16 mouse cellular contexts compared by ENCODE assay signal in genomic region chr5:135906846-135907245, GRCm38 (mm10). TPM values are rescaled to one million over a fixed set of nuclear protein-coding genes. Genes with fewer than 3 reads are reported as not detected.
A peak's percentile ranks its signal among the peaks of the same experiment; 100 is the strongest.
DNase-seq lines count a peak whose midpoint lies in the region; ATAC-seq and TF ChIP-seq lines count a peak whose summit lies in the region.
"Had no signal": no experiment of that assay in that cellular context is flagged by ENCODE, and none has a peak within 500 bp of the region (broad histone marks: within the 10 kb centered on the region; RNA-seq: fewer than 3 reads in every experiment).

No protein-coding gene starts in this region.

- no peaks in the 10 kb centered on the region for H3K9me3 ChIP-seq in heart, embryonic 13.5 days
- no peaks in the 10 kb centered on the region for H3K9me3 ChIP-seq in lung, embryonic 14.5 days (ENCODE audit: low read depth, low read length)
- no peaks in the 10 kb centered on the region for H3K9me3 ChIP-seq in lung, postnatal 0 days (ENCODE audit: low read length)
- no peaks in the 10 kb centered on the region for H3K9me3 ChIP-seq in midbrain, embryonic 13.5 days
- H3K9me3 ChIP-seq: G1E; limb, embryonic 13.5 days; neural tube, embryonic 15.5 days had no signal

- no peak overlapping the region for H3K9ac ChIP-seq in heart, embryonic 13.5 days
- no peak overlapping the region for H3K9ac ChIP-seq in lung, embryonic 14.5 days
- no peak overlapping the region for H3K9ac ChIP-seq in lung, postnatal 0 days (replicated peaks; ENCODE audit: low read depth)
- no peak overlapping the region for H3K9ac ChIP-seq in midbrain, embryonic 13.5 days (replicated peaks)
- H3K9ac ChIP-seq: limb, embryonic 13.5 days; neural tube, embryonic 15.5 days had no signal

- no peak for TF ChIP-seq CTCF in lung, embryonic 14.5 days (IDR thresholded peaks at IDR 0.05; ENCODE audit: low read depth)
- no peak for TF ChIP-seq CTCF in lung, postnatal 0 days (IDR thresholded peaks at IDR 0.05)

- H3K4me1 ChIP-seq in heart, embryonic 13.5 days, result peaks cover 58% of the 10 kb centered on the region
- H3K4me1 ChIP-seq in lung, embryonic 14.5 days (ENCODE audit: insufficient read depth), result no peaks in the 10 kb centered on the region
- H3K4me1 ChIP-seq in lung, postnatal 0 days (ENCODE audit: insufficient read depth, low read depth, low read length), result peaks cover 7% of the 10 kb centered on the region
- peaks cover 40% of the 10 kb centered on the region for H3K4me1 ChIP-seq in midbrain, embryonic 13.5 days (replicated peaks)

- 0 out of 2 replicates have a peak overlapping the region, but pooled peaks have one; percentile 12 for H3K27ac ChIP-seq in heart, embryonic 13.5 days (replicated peaks)
- no peak overlapping the region for H3K27ac ChIP-seq in lung, embryonic 14.5 days (ENCODE audit: low read depth)
- peak overlapping the region; percentile 82 for H3K27ac ChIP-seq in lung, postnatal 0 days (ENCODE audit: low read length)
- H3K27ac ChIP-seq in midbrain, embryonic 13.5 days, result no peak overlapping the region
- H3K27ac ChIP-seq: limb, embryonic 13.5 days; neural tube, embryonic 15.5 days had no signal

- WGBS in heart, embryonic 13.5 days, result 79% methylated on average over 4 of the region's 4 CpGs
- WGBS in lung, embryonic 14.5 days, result 44% methylated on average over 4 of the region's 4 CpGs
- 33% methylated on average over 4 of the region's 4 CpGs for WGBS in lung, postnatal 0 days
- WGBS in midbrain, embryonic 13.5 days, result 83% methylated on average over 4 of the region's 4 CpGs

- H3K4me3 ChIP-seq in heart, embryonic 13.5 days, result no peak overlapping the region
- H3K4me3 ChIP-seq in lung, embryonic 14.5 days (ENCODE audit: low read depth, low read length), result no peak overlapping the region
- H3K4me3 ChIP-seq in lung, postnatal 0 days (ENCODE audit: low read depth, low read length), result no peak overlapping the region
- H3K4me3 ChIP-seq in midbrain, embryonic 13.5 days (replicated peaks), result no peak overlapping the region
- H3K4me3 ChIP-seq: limb, embryonic 13.5 days; neural tube, embryonic 15.5 days had no signal

- peak; percentile 83 for TF ChIP-seq EP300 in lung, postnatal 0 days (IDR thresholded peaks at IDR 0.05)

- ATAC-seq in heart, embryonic 13.5 days (ENCODE audit: extremely low read depth, insufficient number of reproducible peaks, low FRiP score, low TSS enrichment), result no peak
- no peak for ATAC-seq in lung, embryonic 14.5 days (ENCODE audit: insufficient read depth)
- ATAC-seq in lung, postnatal 0 days, result peak; percentile 47
- ATAC-seq in midbrain, embryonic 13.5 days, result no peak
- ATAC-seq: midbrain, embryonic 16.5 days had no signal

- no peak for DNase-seq in heart, adult 18-20 months
- peak; percentile 71 for DNase-seq in lung, embryonic 14.5 days
- no peak for DNase-seq in lung, postnatal 14 days
- peak; percentile 93 for DNase-seq in lung, postnatal 0 days (ENCODE audit: low spot score)
- DNase-seq in frontal cortex, postnatal 25 days (ENCODE audit: low spot score in 2 of 2), result no peak
- no peak for DNase-seq in adrenal gland, postnatal 4 days (ENCODE audit: low spot score in 2 of 2)
- DNase-seq: B cell, adult 2 months; cerebellum, postnatal 10 days; kidney, postnatal 14 days; thymus, adult 18-20 months had no signal

- peaks cover 61% of the 10 kb centered on the region for H3K36me3 ChIP-seq in heart, embryonic 13.5 days
- H3K36me3 ChIP-seq in lung, embryonic 14.5 days (ENCODE audit: insufficient read depth), result peaks cover 56% of the 10 kb centered on the region
- H3K36me3 ChIP-seq in lung, postnatal 0 days (ENCODE audit: insufficient read depth, low read length), result peaks cover 10% of the 10 kb centered on the region
- peaks cover 62% of the 10 kb centered on the region for H3K36me3 ChIP-seq in midbrain, embryonic 13.5 days

- no peak overlapping the region for H3K4me2 ChIP-seq in heart, embryonic 13.5 days
- no peak overlapping the region for H3K4me2 ChIP-seq in lung, embryonic 14.5 days
- H3K4me2 ChIP-seq in lung, postnatal 0 days (replicated peaks; ENCODE audit: low read depth, low read length), result no peak overlapping the region
- no peak overlapping the region for H3K4me2 ChIP-seq in midbrain, embryonic 13.5 days (replicated peaks)
- H3K4me2 ChIP-seq: limb, embryonic 13.5 days; neural tube, embryonic 15.5 days had no signal

- H3K27me3 ChIP-seq in heart, embryonic 13.5 days (replicated peaks), result no peaks in the 10 kb centered on the region
- H3K27me3 ChIP-seq in lung, embryonic 14.5 days (ENCODE audit: insufficient read depth, low read length), result no peaks in the 10 kb centered on the region
- H3K27me3 ChIP-seq in lung, postnatal 0 days (replicated peaks; ENCODE audit: insufficient read depth, low read length), result no peaks in the 10 kb centered on the region
- no peaks in the 10 kb centered on the region for H3K27me3 ChIP-seq in midbrain, embryonic 13.5 days
- H3K27me3 ChIP-seq: limb, embryonic 13.5 days; neural tube, embryonic 15.5 days had no signal

RNA-seq across cellular contexts. Expression of gene Hspb1, which starts 19.1 kb away (rescaled TPM):
- 863 and 944 TPM in 2 replicates for polyA plus RNA-seq in heart, embryonic 13.5 days (2015; fragmentation: Nextera tagmentation; extraction: Ambion mirVana)
- total RNA-seq in heart, adult 18-20 months (2021), result 100 to 1,000 TPM; 501 to 698 TPM
- polyA plus RNA-seq in lung, embryonic 14.5 days (2014; fragmentation: Nextera tagmentation; extraction: Ambion mirVana), result 62.8 and 68.1 TPM in 2 replicates
- polyA plus RNA-seq in lung, postnatal 0 days (2015; fragmentation: Nextera tagmentation; extraction: Ambion mirVana), result 198 and 248 TPM in 2 replicates
- polyA plus RNA-seq in midbrain, embryonic 13.5 days (2015; fragmentation: Nextera tagmentation; extraction: Ambion mirVana), result 6.8 and 7.1 TPM in 2 replicates
- 10 to 100 TPM; 49.4 to 56.5 TPM for total RNA-seq in adrenal gland, postnatal 4 days (2021)
- total RNA-seq: G1E had no signal
- polyA plus RNA-seq: G1E had no signal

RNA-seq across cellular contexts. Expression of gene Ywhag, which starts 27.6 kb away (rescaled TPM):
- 157 and 163 TPM in 2 replicates for polyA plus RNA-seq in heart, embryonic 13.5 days (2015; fragmentation: Nextera tagmentation; extraction: Ambion mirVana)
- 100 to 1,000 TPM; 285 to 287 TPM for total RNA-seq in heart, adult 18-20 months (2021)
- polyA plus RNA-seq in lung, embryonic 14.5 days (2014; fragmentation: Nextera tagmentation; extraction: Ambion mirVana), result 74.7 and 79.0 TPM in 2 replicates
- 75.5 and 87.5 TPM in 2 replicates for polyA plus RNA-seq in lung, postnatal 0 days (2015; fragmentation: Nextera tagmentation; extraction: Ambion mirVana)
- 627 and 632 TPM in 2 replicates for polyA plus RNA-seq in midbrain, embryonic 13.5 days (2015; fragmentation: Nextera tagmentation; extraction: Ambion mirVana)
- total RNA-seq in adrenal gland, postnatal 4 days (2021), result 100 to 1,000 TPM; 285 to 303 TPM

Comparison
In these comparisons a context has a peak if more than half of its experiments do, and no peak if none do; other contexts are left out.
1. H3K27ac ChIP-seq: peak in heart, embryonic 13.5 days (single experiment) and lung, postnatal 0 days (single experiment); none in lung, embryonic 14.5 days (single experiment) and midbrain, embryonic 13.5 days (single experiment).
2. DNase-seq: peak in lung, embryonic 14.5 days (single experiment) and lung, postnatal 0 days (single experiment); none in heart, adult 18-20 months (0 of 2), lung, postnatal 14 days (single experiment), frontal cortex, postnatal 25 days (0 of 2) and adrenal gland, postnatal 4 days (0 of 2).